Mouse (Mus musculus) kidney, embryonic 15.5 days (tissue): Measurements from ENCODE around the gene Gsdma2. TPM values are rescaled to one million over a fixed set of nuclear protein-coding genes. Genes with fewer than 3 reads are reported as not detected.

Experiments used
- ATAC-seq: fragments of 200-750 bp; cut with Nextera tagmentation; replicated peaks from 2 replicates; pipeline ENCODE4 v1.8.0; 2017; ENCODE audit warnings: moderate TSS enrichment; ENCODE audit not compliant: low FRiP score
- H3K27ac ChIP-seq: fragments of 300-500 bp; sonication (generic); 2 replicates; pipeline ENCODE4 v1.5.1; 2015; ENCODE audit warnings: mild to moderate bottlenecking, inconsistent platforms
- H3K27me3 ChIP-seq: fragments of 300-500 bp; sonication (generic); 2 replicates; pipeline ENCODE4 v1.6.1; 2015; ENCODE audit warnings: inconsistent platforms
- H3K36me3 ChIP-seq: fragments of 300-500 bp; sonication (generic); 2 replicates; pipeline ENCODE4 v1.6.1; 2015; ENCODE audit warnings: inconsistent platforms
- H3K4me1 ChIP-seq: fragments of 300-500 bp; sonication (generic); 2 replicates; pipeline ENCODE4 v1.6.1; 2015; ENCODE audit warnings: inconsistent platforms
- H3K4me2 ChIP-seq: fragments of 300-500 bp; sonication (generic); 2 replicates; pipeline ENCODE4 v1.6.1; 2015; ENCODE audit warnings: moderate library complexity, mild to moderate bottlenecking, inconsistent platforms
- H3K4me3 ChIP-seq: fragments of 300-500 bp; sonication (generic); replicated peaks from 2 replicates; pipeline ENCODE4 v1.5.1; 2015; ENCODE audit warnings: mild to moderate bottlenecking, inconsistent platforms
- H3K9ac ChIP-seq: fragments of 300-500 bp; sonication (generic); 2 replicates; pipeline ENCODE4 v1.6.1; 2015; ENCODE audit warnings: mild to moderate bottlenecking, inconsistent platforms
- H3K9me3 ChIP-seq: fragments of 300-500 bp; sonication (generic); replicated peaks from 2 replicates; pipeline ENCODE4 v1.6.1; 2016; ENCODE audit warnings: inconsistent platforms
- WGBS: fragments of 180-500 bp; shearing (Covaris S2); methylation state at CpG from one replicate; pipeline ENCODE4 v1.1.7; 2015; ENCODE audit warnings: mixed read lengths; 5-methylcytosine and 5-hydroxymethylcytosine counted together
- polyA plus RNA-seq: library from polyadenylated mRNA; unstranded; fragments of >200 nt; fragmentation: Nextera tagmentation; extraction: Ambion mirVana; gene quantifications from 2 replicates; pipeline ENCODE4 v1.2.1, GENCODE M21; 2015

Gene Gsdma2
- polyA plus RNA-seq, 1 experiment from 2014 or later = not detected

DNA sequence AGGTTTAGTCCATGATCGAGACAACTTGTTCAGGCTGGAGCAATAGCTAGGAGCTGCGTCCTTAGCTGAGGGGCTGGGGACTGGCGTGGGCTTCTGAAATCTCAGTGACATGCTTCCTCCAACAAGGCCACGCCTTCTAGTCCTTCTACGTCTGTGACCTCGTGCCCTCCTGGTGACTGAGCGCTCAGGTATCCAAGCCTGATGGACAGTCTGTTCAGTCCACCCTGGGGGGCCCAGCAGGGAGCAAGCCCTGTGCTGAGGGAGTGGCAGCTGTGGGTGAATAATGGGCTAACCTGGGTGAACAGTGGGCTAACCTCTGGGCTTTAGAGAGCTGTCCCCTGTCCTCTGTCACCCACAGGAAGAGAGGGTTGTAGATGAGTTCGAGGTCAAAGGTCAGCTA is 41.5 kb downstream of the Gsdma2 start:
- no peak overlapping the region for H3K4me2 ChIP-seq
- peaks cover 31% of the 10 kb centered on the region for H3K4me1 ChIP-seq
- H3K36me3 ChIP-seq = peaks cover 83% of the 10 kb centered on the region
- peak; percentile 13; the same call in 1 of the 2 replicates for ATAC-seq
- H3K27ac ChIP-seq = peak overlapping the region; percentile 80
- 79% methylated on average over 8 of the region's 8 CpGs for WGBS
- H3K4me3 ChIP-seq = no peak overlapping the region
- no peaks in the 10 kb centered on the region for H3K27me3 ChIP-seq
- no peak overlapping the region for H3K9ac ChIP-seq
- no peaks in the 10 kb centered on the region for H3K9me3 ChIP-seq

- no peak overlapping the region for H3K4me2 ChIP-seq
- no peaks in the 10 kb centered on the region for H3K27me3 ChIP-seq
- 72% methylated on average over 13 of the region's 13 CpGs for WGBS
- H3K9me3 ChIP-seq = no peaks in the 10 kb centered on the region
- H3K4me1 ChIP-seq = peaks cover 22% of the 10 kb centered on the region
- H3K36me3 ChIP-seq = peaks cover 76% of the 10 kb centered on the region
- H3K27ac ChIP-seq = no peak overlapping the region
- no peak overlapping the region for H3K4me3 ChIP-seq
- no peak for ATAC-seq
- no peak overlapping the region for H3K9ac ChIP-seq
These were observed 46.6 kb downstream of the Gsdma2 start for GRCm38 (mm10) chr11:98693201-98693600.

- 89% methylated on average over 9 of the region's 9 CpGs for whole genome bisulfite sequencing
- no peak for ATAC-seq
- H3K27me3 ChIP-seq = no peaks in the 10 kb centered on the region
These were observed 47.2 kb downstream of the Gsdma2 start for GRCm38 (mm10) chr11:98693746-98694145.

DNA sequence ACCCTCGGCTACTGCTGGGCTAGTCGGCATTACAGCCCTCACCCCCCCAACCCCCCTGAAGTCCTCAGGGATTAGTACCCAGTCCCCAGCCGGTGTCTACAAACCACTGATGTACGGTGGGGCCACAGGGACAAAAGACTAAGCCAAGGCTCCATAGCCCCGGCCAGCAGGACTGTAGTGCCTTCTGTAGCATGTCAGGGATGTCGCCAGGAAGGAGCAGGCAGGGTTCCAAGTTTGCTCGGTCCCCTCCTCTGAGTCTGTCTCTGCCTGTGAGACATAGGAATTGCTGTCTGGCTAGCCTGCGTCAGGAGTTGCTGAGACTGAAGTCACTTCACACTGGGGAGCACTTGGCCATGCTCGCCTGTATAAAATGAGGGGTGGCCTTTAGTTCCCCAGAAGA is 47.7 kb downstream of the Gsdma2 start:
- no peak overlapping the region for H3K4me3 ChIP-seq
- no peak overlapping the region for H3K27ac ChIP-seq
- no peaks in the 10 kb centered on the region for H3K27me3 ChIP-seq
- no peak overlapping the region for H3K4me2 ChIP-seq
- H3K9me3 ChIP-seq = no peaks in the 10 kb centered on the region
- no peak for ATAC-seq
- peaks cover 70% of the 10 kb centered on the region for H3K36me3 ChIP-seq
- no peak overlapping the region for H3K9ac ChIP-seq
- peaks cover 29% of the 10 kb centered on the region for H3K4me1 ChIP-seq
- 83% methylated on average over 9 of the region's 9 CpGs for WGBS

More at GRCm38 (mm10) chr11:98693746-98694145, 47.2 kb downstream of the Gsdma2 start:
- peaks cover 27% of the 10 kb centered on the region for H3K4me1 ChIP-seq
- peaks cover 73% of the 10 kb centered on the region for H3K36me3 ChIP-seq
- no peak overlapping the region for H3K4me3 ChIP-seq
- H3K4me2 ChIP-seq = no peak overlapping the region
- no peak overlapping the region for H3K9ac ChIP-seq
- no peaks in the 10 kb centered on the region for H3K9me3 ChIP-seq
- no peak overlapping the region for H3K27ac ChIP-seq

DNA sequence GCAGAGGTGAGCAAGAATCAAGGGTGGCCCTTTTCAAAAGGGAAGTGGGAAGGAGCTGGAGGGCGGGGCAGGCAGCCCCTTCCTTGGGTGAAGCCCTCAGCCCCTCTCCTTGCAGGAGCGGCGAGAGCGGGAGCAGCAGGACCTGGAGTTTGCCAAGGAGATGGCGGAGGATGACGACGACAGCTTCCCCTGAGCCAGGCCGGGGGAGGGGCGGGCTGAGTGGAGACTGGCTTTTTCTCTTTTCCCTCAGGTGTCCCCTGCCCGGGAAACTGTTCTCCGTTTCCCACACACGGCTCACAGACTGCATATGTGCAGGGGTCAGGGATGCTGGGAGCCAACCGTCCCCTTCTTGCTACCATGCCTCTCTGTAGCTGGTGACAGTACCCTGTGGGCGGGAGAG is 48.8 kb downstream of the Gsdma2 start:
- Histone ChIP-seq H3K9me3 (no peaks in the 10 kb centered on the region), H3K9ac (no peak overlapping the region), H3K27me3 (no peaks in the 10 kb centered on the region), H3K27ac (no peak overlapping the region), H3K4me3 (no peak overlapping the region), H3K4me1 (peaks cover 34% of the 10 kb centered on the region), H3K36me3 (peaks cover 59% of the 10 kb centered on the region), H3K4me2 (no peak overlapping the region)
- WGBS = 73% methylated on average over 14 of the region's 14 CpGs
- no peak for ATAC-seq

- WGBS = 82% methylated on average over 14 of the region's 14 CpGs
- Histone ChIP-seq H3K4me3 (no peak overlapping the region), H3K9me3 (no peaks in the 10 kb centered on the region), H3K27me3 (no peaks in the 10 kb centered on the region), H3K36me3 (peaks cover 47% of the 10 kb centered on the region), H3K9ac (no peak overlapping the region), H3K4me1 (peaks cover 45% of the 10 kb centered on the region), H3K4me2 (no peak overlapping the region), H3K27ac (peak overlapping the region; percentile 5)
- ATAC-seq = no peak
These were observed 50.1 kb downstream of the Gsdma2 start for GRCm38 (mm10) chr11:98696454-98697216.

GRCm38 (mm10) chr11:98697225-98697624 is 50.7 kb downstream of the Gsdma2 start:
- ATAC-seq = no peak
- 82% methylated on average over 12 of the region's 12 CpGs for WGBS
- Histone ChIP-seq H3K9ac (no peak overlapping the region), H3K9me3 (no peaks in the 10 kb centered on the region), H3K27ac (peak overlapping the region; percentile 5; the same call in 1 of the 2 replicates), H3K27me3 (no peaks in the 10 kb centered on the region), H3K36me3 (peaks cover 41% of the 10 kb centered on the region), H3K4me1 (peaks cover 50% of the 10 kb centered on the region), H3K4me3 (no peak overlapping the region), H3K4me2 (no peak overlapping the region)

DNA sequence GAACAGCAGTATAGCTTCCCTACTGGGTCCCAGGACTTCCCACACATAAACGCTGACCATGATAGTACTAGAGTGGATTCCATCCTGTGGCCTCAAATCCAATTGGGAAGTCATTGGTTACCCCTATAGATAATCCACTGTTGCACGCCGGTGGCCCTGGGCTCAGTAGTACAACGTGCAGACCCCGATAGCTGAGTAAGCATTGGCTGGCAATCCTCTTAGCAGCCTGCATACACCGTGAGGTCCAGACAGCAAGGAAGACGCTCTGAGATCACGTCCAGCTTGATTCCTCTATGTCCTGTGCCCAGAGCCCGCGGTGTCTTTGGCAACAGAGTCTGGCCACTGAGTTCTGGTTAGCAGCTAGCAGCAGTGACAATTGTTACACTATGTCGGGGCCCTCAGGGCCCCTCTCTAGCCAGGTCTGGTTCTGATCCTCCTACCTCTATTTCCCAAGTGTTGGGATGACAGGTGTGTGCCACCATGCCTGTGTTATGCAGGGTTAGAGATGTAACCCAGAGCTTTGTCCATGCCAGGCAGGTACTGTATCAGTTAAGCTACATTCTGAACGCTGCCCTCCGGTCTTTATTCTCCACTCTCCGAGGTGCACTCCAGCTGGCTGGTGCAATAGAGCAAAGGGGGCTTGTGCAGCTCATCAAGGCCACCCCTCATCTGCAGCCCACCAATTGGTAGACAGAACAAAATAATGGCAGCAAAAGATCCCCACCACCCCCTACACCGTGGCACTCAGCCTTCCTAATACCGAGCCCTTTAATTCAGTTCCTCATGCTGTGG is 52.5 kb downstream of the Gsdma2 start:
- WGBS = 87% methylated on average over 16 of the region's 16 CpGs
- H3K36me3 ChIP-seq = peaks cover 23% of the 10 kb centered on the region
- H3K27ac ChIP-seq = no peak overlapping the region
- H3K4me1 ChIP-seq = peaks cover 68% of the 10 kb centered on the region
- H3K4me2 ChIP-seq = no peak overlapping the region
- H3K9me3 ChIP-seq = no peaks in the 10 kb centered on the region
- no peak overlapping the region for H3K9ac ChIP-seq
- ATAC-seq = no peak
- no peaks in the 10 kb centered on the region for H3K27me3 ChIP-seq
- no peak overlapping the region for H3K4me3 ChIP-seq

GRCm38 (mm10) chr11:98699911-98700310 is 53.4 kb downstream of the Gsdma2 start:
- H3K27ac ChIP-seq = no peak overlapping the region
- H3K9me3 ChIP-seq = no peaks in the 10 kb centered on the region
- H3K9ac ChIP-seq = no peak overlapping the region
- H3K4me2 ChIP-seq = no peak overlapping the region
- H3K27me3 ChIP-seq = no peaks in the 10 kb centered on the region
- H3K4me1 ChIP-seq = peaks cover 76% of the 10 kb centered on the region
- ATAC-seq = 0 out of 2 replicates have a peak, but pooled peaks have one; percentile 34
- peaks cover 21% of the 10 kb centered on the region for H3K36me3 ChIP-seq
- H3K4me3 ChIP-seq = no peak overlapping the region
- WGBS = 28% methylated on average over 4 of the region's 4 CpGs

- Histone ChIP-seq H3K4me1 (peaks cover 82% of the 10 kb centered on the region), H3K4me3 (no peak within 1 kb of the TSS), H3K27me3 (no peaks in the 10 kb centered on the region), H3K27ac (peak within 1 kb of the TSS; percentile 55), H3K36me3 (peaks cover 21% of the 10 kb centered on the region), H3K4me2 (no peak within 1 kb of the TSS), H3K9ac (no peak within 1 kb of the TSS), H3K9me3 (no peaks in the 10 kb centered on the region)
- no peak for ATAC-seq
- WGBS = 33% methylated on average over 10 of the region's 10 CpGs
These were observed 54.7 kb downstream of the Gsdma2 start, which contains the start of gene Csf3 for GRCm38 (mm10) chr11:98701213-98701670. Gene Csf3 (plus strand): TSS chr11:98701263.

DNA sequence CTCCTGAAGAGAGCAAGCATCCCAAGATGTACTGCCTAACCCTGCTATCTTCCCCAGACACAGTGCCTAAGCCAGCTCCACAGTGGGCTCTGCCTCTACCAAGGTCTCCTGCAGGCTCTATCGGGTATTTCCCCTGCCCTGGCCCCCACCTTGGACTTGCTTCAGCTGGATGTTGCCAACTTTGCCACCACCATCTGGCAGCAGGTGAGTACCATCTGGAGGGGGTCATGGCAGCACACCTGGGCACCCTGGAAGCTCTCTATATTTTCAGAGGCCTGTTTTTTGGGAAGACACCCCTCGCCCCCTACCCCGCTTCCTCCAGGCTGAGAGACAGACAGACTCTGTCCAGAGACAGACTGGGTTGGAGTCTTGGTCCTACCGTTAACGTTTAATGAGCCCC is 55.8 kb downstream of the Gsdma2 start:
- H3K36me3 ChIP-seq = peaks cover 31% of the 10 kb centered on the region
- no peaks in the 10 kb centered on the region for H3K9me3 ChIP-seq
- H3K27me3 ChIP-seq = no peaks in the 10 kb centered on the region
- WGBS = 73% methylated on average over 5 of the region's 5 CpGs
- no peak overlapping the region for H3K27ac ChIP-seq
- no peak overlapping the region for H3K9ac ChIP-seq
- H3K4me2 ChIP-seq = no peak overlapping the region
- no peak overlapping the region for H3K4me3 ChIP-seq
- H3K4me1 ChIP-seq = peaks cover 83% of the 10 kb centered on the region
- no peak for ATAC-seq

DNA sequence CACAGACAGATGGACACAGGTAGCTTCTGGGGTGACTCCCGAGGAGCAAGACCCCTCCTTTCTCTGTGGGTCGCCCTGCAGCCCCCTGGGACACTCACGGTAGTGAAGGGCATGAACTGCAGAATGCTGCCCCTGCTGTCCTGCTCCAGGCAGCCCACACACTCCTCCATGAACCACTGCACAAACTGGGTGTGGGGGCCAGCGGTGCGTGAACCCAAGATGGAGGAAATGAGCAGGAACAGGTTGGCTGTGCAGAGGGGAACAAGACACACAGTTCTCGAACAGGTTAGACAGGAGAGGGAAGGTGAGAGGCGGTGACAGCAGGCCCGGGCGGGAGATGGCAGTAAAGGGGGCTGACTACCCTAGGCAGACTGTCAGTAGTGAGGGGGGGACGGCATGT is 58.5 kb downstream of the Gsdma2 start:
- H3K27ac ChIP-seq = peak overlapping the region; percentile 93
- H3K9me3 ChIP-seq = no peaks in the 10 kb centered on the region
- no peaks in the 10 kb centered on the region for H3K27me3 ChIP-seq
- 52% methylated on average over 10 of the region's 10 CpGs for WGBS
- H3K36me3 ChIP-seq = peaks cover 44% of the 10 kb centered on the region
- H3K9ac ChIP-seq = 0 out of 2 replicates have a peak overlapping the region, but pooled peaks have one; percentile 3
- H3K4me2 ChIP-seq = peak overlapping the region; percentile 20; the same call in 1 of the 2 replicates
- no peak overlapping the region; the same call in 1 of the 2 replicates for H3K4me3 ChIP-seq
- peak; percentile 19; the same call in 1 of the 2 replicates for ATAC-seq
- H3K4me1 ChIP-seq = peaks cover 98% of the 10 kb centered on the region
